Mouse (Mus musculus) ovary, adult 18-20 months (tissue): ENCODE results near the gene Usp7.
"Not testable (repeated sequence)": the region's sequence is repeated elsewhere in the genome, so short reads cannot be mapped to it uniquely, and the experiment has no call there.

Experiments used
- DNase-seq: peaks from one replicate; pipeline ENCODE4 v3.0.0; 2022; ENCODE audit warnings: low spot score, mixed read lengths

Gene Usp7

DNA sequence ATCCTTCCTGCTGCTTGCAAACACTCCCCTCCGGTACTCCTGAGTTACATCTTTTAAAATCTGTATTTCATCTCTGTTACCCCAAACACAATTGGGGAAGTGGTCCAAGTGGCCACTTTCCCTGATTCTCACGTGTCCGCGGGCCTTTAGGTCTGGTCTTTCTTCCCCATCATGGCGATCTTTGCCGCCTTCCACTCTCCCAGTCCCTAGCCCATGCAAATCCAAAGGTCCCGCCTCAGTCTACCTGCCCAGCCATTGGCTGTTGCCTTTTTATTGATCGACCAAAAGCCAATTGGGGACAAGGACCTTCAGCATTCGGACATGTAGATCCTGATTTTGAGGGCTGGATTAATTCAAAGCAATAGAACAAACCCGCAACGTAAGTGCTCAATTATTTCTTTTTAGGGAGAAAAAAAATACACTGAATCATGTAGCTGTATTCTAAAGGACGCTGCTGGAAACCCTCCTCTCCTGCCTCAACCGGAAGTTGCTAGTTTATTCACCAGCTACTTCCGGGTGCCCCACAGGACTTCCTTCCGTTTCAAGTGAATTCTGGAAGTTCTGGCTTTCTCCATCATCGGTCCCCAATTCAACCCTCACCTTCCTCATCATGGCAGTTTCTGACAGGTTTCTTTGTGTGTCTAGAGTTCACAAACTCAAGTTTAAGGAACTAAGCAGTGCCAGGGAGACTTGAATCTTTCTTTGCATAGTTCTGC, 8.8 kb downstream of the Usp7 start:
- DNase-seq = no peak

GRCm38 (mm10) chr16:8781660-8782059, 10.4 kb downstream of the Usp7 start:
- DNase-seq = no peak

DNA sequence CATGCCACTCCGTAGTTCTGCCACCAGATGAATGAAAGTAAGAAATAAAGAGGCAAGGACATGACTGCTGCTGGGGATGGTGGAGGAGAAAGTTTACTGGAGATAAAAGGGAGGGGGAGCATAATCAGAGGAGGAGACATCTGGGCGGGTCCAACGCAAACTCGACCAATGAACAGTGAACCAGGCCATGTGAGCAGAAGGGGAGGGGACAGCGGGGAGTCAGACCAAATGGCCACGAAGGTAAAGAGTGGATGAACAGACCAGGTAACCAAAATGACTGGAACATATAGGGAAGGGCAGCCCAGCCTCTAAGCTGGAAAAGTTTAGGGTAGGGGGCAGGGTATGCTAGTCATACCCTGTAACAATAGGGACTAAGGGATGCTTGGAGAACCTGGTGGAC, 10.9 kb downstream of the Usp7 start:
- no peak for DNase-seq

GRCm38 (mm10) chr16:8780187-8780586, 11.9 kb downstream of the Usp7 start:
- no peak for DNase-seq

GRCm38 (mm10) chr16:8778697-8779096, 13.4 kb downstream of the Usp7 start:
- DNase-seq = no peak

DNA sequence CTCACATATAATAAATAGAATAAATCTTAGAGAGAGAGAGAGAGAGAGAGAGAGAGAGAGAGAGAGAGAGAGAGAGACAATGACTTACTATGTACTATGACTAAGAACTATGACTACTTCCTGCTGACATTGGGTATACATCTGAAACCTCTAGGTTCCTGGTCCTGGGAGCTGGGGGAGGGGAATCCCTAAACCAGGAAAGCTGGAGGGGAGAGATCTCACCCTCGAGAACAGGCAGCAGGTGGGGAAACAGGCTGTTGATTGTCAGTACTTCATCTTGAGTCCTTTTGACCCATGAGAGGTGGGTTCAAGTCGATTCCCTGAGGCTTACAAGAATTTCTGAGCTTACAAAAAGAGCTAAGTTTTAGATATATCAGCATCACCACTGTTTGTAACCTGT, 14.9 kb downstream of the Usp7 start:
- DNase-seq = no peak

GRCm38 (mm10) chr16:8776634-8777033, 15.5 kb downstream of the Usp7 start:
- no peak for DNase-seq

DNA sequence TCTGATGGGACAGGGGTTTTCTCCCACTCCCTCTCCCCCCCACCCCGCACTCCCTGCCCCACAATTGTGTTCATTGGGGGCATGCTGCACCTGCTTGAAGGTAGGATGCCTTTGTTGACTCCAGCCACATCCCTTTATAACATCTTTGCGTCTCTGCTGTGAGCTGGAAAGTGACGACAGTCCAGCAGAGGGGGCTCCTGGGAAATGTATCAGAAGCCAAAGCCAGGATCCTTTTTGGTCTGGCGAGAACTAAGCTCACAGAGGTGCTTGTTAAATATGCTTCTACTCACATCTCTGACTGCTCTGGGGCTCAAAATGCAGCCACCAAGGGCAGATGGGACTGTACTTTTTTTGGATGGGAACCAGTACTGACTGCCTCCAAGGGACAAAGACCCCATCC, 21.0 kb downstream of the Usp7 start:
- no peak for DNase-seq

GRCm38 (mm10) chr16:8770342-8770741, 21.8 kb downstream of the Usp7 start:
- DNase-seq = not testable (repeated sequence)

DNA sequence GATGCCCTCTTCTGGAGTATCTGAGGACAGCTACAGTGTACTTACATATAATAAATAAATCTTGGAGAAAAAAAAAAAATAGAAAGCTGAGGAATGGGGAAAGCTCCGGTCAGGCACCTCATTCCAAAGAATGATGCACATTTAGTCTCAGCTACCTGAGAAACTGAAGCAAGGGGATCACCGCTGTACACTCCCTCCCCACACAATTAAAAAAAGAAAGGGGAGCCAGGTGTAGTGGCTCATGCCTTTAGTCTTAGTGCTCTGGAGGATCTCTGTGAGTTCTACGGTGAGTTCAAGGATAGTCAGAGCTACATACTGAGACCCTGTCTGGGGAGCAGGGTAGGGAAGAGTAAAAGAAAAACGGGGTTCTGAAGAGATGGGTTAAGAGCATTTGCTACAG, 22.6 kb downstream of the Usp7 start:
- DNase-seq = no peak

DNA sequence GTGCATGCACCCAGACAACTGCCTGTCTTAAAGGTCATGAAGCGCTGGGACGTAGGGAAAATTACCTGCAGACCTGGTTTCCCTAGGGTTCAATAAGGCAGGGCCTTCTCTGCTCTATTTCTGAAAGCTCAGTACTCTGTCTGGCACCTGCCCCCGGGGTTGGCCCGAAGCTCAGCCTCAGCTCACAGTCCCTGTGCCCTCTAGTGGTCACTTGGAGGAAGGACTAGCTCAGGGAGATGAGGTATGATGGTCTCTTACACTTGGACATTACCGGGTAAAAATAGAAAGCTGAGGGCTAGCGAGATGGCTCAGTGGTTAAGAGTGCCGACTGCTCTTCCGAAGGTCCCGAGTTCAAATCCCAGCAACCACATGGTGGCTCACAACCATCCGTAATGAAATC, 23.0 kb downstream of the Usp7 start:
- peak; percentile 39 for DNase-seq

DNA sequence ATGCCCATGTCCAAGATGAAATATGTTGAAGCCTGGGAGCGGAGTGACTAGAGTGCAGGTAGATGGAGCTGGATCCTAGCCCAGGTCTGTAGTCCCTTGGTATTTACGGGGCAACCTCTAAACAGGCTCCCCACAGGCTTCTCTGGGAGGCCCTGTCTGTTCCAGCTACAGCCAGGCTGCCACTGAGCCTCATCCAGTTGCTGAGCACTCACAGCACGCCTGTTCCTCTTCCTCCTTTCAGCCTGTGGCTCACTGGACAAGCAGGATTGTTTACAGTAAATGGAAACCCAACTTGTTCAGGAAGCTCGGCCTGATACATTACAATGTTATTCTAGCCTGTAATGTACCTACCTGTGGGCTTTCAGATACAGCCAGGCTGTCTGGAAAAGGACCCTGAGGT, 23.5 kb downstream of the Usp7 start:
- DNase-seq = no peak

DNA sequence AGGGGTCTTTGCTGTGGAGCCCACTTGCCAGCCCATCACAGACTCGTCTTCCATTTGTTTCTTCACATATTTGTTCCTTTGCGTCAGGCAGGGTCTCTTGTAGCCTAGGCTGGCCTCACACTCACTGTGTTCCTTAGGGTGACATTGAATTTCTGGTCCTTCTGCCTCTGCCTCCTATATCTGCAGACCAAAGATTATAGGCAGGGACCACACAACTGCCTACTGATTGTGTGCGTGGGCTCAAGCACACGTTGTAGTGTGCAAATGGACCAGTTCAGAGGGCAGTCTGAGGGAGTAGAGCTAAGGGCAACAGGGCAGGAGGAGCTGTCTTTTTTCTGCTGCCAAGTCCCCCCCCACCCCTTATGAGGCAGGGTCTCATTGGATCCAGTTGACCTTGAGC, 24.0 kb downstream of the Usp7 start:
- DNase-seq = no peak

- DNase-seq = no peak
Observed at GRCm38 (mm10) chr16:8767133-8768052, 24.7 kb downstream of the Usp7 start.

GRCm38 (mm10) chr16:8766196-8766595, 25.9 kb downstream of the Usp7 start:
- no peak for DNase-seq

DNA sequence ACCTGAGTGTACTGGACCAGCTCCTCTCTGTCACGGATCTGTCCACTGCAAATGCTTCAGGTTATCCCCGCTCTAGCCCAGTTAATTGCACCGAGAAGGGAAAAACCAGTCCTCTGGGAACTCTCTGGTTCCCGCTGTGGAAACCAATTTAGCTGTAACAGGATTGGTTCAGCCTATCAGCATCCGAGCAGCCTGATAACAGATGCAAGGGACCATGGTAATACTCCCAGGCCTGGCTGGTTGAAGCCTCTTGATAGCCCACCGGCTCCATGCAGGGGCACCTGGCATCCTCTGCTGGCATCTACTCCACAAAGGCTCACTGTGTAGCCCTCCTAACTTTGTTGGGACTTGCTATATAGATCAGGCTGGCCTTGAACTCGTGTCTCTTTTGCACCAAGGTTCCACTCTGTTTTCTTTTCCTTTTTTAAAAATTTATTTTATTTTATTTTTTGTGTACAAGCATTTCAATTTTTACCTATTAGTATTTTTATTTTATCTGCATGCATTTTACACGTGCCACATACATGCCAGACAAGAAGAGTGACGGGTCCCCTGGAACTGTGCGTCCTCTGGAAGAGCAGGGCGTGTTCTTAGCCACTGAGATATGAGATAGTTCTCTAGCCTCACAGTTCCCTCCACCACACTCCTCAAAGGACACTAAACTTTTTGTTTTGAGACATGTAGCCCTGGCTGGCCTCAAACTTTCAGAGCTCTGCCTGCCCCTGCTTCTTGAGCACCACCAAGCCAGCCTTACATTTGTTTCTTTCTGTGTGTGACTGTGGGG, 27.8 kb downstream of the Usp7 start:
- no peak for DNase-seq

DNA sequence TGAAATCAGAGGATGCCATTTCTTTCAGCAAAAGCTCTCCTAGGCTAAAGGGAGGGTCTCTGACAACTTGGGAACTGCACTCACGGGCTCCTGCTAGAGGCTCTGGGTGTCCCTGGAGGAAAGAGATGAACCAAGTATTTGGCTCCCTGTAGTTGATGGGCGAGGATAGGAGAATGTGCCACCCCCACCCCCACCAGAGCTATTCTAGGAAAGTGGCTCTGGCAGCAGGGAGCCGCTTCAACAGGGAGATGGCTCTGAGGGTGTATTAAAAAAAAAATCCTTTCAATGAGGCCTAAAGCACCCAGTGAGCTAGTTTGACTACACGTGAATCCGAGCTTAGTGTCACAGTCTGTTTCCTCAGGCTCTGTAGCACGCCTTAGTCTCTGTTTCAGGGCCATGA, 29.1 kb downstream of the Usp7 start:
- DNase-seq = no peak

GRCm38 (mm10) chr16:8761894-8762293, 30.2 kb downstream of the Usp7 start:
- DNase-seq = no peak

GRCm38 (mm10) chr16:8761005-8761404, 31.1 kb downstream of the Usp7 start:
- DNase-seq = no peak

DNA sequence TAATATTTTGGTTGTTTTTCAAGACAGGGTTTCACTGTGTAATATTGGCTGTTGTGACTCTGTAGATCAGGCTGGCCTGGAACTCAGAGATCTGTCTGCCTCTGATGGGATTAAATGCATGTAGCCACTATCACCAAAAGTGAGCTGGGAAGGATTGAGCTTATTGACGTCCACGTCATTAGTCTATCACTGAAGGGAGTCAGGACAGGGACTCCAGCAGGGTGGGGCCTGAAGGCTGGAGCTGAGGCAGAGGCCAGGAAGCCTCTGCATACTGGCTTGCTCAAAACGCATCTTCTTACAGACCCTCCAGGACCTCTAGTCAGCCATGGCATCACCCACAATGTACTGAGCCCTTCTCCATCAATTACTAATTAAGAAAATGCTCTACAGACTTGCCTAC, 33.1 kb downstream of the Usp7 start:
- no peak for DNase-seq

GRCm38 (mm10) chr16:8758193-8758592, 33.9 kb downstream of the Usp7 start:
- DNase-seq = no peak

- not testable (repeated sequence) for DNase-seq
Observed at GRCm38 (mm10) chr16:8757586-8757985, 34.5 kb downstream of the Usp7 start.

GRCm38 (mm10) chr16:8752334-8752733, 39.8 kb downstream of the Usp7 start:
- DNase-seq = no peak
